Mouse (Mus musculus) lung, embryonic 14.5 days (tissue): ENCODE measurements around the gene Tead1. TPM values are rescaled to one million over a fixed set of nuclear protein-coding genes. Genes with fewer than 3 reads are reported as not detected.

Source experiments
- ATAC-seq: fragments of 200-750 bp; cut with Nextera tagmentation; 2 replicates; pipeline ENCODE4 v1.8.0; 2017; ENCODE audit warnings: mild to moderate bottlenecking, moderate TSS enrichment, moderate library complexity; ENCODE audit not compliant: insufficient read depth
- DNase-seq: peaks from one replicate; pipeline ENCODE4 v3.0.0-alpha.2; 2015
- H3K27ac ChIP-seq: fragments of 300-500 bp; sonication (generic); 2 replicates; pipeline ENCODE4 v1.5.1; 2014; ENCODE audit warnings: low read depth, mild to moderate bottlenecking, moderate library complexity
- H3K27me3 ChIP-seq: fragments of 300-500 bp; sonication (generic); 2 replicates; pipeline ENCODE4 v1.6.1; 2014; ENCODE audit warnings: low read length, control low read depth; ENCODE audit not compliant: insufficient read depth
- H3K36me3 ChIP-seq: fragments of 300-500 bp; sonication (generic); 2 replicates; pipeline ENCODE4 v1.6.1; 2014; ENCODE audit warnings: control low read depth; ENCODE audit not compliant: insufficient read depth
- H3K4me1 ChIP-seq: fragments of 300-500 bp; sonication (generic); 2 replicates; pipeline ENCODE4 v1.6.1; 2014; ENCODE audit warnings: antibody characterized with exemption, control low read depth; ENCODE audit not compliant: insufficient read depth
- H3K4me2 ChIP-seq: fragments of 300-500 bp; sonication (generic); 2 replicates; pipeline ENCODE4 v1.6.1; 2014; ENCODE audit warnings: mild to moderate bottlenecking
- H3K4me3 ChIP-seq: fragments of 300-500 bp; sonication (generic); 2 replicates; pipeline ENCODE4 v1.5.1; 2014; ENCODE audit warnings: low read depth, low read length
- H3K9ac ChIP-seq: fragments of 300-500 bp; sonication (generic); 2 replicates; pipeline ENCODE4 v1.6.1; 2014
- H3K9me3 ChIP-seq: fragments of 300-500 bp; sonication (generic); 2 replicates; pipeline ENCODE4 v1.6.1; 2016; ENCODE audit warnings: low read depth, low read length, control low read depth
- CTCF ChIP-seq: IDR thresholded peaks from 2 replicates; pipeline ENCODE4 v1.5.1; 2016; ENCODE audit warnings: antibody characterized with exemption, low read depth
- WGBS: fragments of 180-500 bp; shearing (Covaris S2); extraction: QIAGEN DNeasy Blood & Tissue Kit; methylation state at CpG from one replicate; pipeline ENCODE4 v1.1.7; 2014; 5-methylcytosine and 5-hydroxymethylcytosine counted together
- polyA plus RNA-seq: library from polyadenylated mRNA; unstranded; fragments of >200 nt; fragmentation: Nextera tagmentation; extraction: Ambion mirVana; gene quantifications from 2 replicates; pipeline ENCODE4 v1.2.1, GENCODE M21; 2014

Gene Tead1
- polyA plus RNA-seq, 1 experiment from 2014 or later = 27.6 TPM

DNA sequence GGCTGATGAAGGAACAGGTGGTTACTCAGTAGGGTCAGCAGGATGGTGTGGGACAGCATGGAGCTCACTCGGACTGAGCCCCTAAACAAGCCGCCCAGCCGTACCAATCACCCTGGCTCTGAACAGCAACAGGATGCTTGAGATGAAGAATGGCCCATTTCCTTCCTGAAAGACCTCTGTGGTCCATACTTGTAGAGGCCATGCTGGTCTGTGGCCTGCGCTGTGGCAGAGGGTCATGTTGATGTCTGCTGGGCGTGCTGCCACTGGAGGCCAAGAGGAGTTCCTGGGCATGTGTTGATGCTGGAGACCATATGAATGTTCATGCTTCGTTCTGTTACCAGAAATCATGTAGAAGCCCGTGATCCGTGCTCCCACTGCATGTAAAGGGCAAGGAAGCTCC is 258.0 kb downstream of the Tead1 start:
- H3K4me2 ChIP-seq = no peak overlapping the region
- WGBS = 83% methylated on average over 8 of the region's 8 CpGs
- H3K9me3 ChIP-seq = no peaks in the 10 kb centered on the region
- DNase-seq = no peak
- no peaks in the 10 kb centered on the region for H3K27me3 ChIP-seq
- H3K27ac ChIP-seq = no peak overlapping the region
- no peak overlapping the region for H3K4me3 ChIP-seq
- H3K9ac ChIP-seq = no peak overlapping the region
- TF ChIP-seq CTCF = no peak
- H3K4me1 ChIP-seq = no peaks in the 10 kb centered on the region
- no peaks in the 10 kb centered on the region for H3K36me3 ChIP-seq
- no peak for ATAC-seq

DNA sequence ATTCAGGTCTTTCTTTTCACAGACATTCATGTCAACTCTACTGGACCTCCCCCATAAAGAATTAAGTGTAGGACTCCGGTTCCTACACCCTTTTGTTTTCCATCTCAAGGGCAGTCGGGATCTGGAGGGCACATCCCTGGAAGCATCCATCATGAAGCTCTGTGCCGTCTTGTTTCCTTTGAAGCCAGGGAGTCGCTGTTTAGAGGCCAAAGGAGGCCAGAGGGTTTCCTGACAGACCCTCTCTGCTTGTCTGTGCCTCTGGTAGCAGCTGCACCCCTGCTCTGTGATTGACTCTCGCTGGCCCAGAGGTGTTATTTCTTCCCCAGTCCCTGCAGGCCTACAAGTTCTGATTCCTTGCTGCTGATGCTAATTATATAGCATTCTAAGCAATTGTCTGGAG is 259.8 kb downstream of the Tead1 start:
- no peak for DNase-seq
- no peaks in the 10 kb centered on the region for H3K36me3 ChIP-seq
- no peak overlapping the region for H3K4me2 ChIP-seq
- no peak overlapping the region for H3K9ac ChIP-seq
- no peak for ATAC-seq
- 18% methylated on average over 5 of the region's 5 CpGs for WGBS
- TF ChIP-seq CTCF = no peak
- no peaks in the 10 kb centered on the region for H3K4me1 ChIP-seq
- H3K27ac ChIP-seq = no peak overlapping the region
- no peaks in the 10 kb centered on the region for H3K9me3 ChIP-seq
- H3K27me3 ChIP-seq = no peaks in the 10 kb centered on the region
- no peak overlapping the region for H3K4me3 ChIP-seq

DNA sequence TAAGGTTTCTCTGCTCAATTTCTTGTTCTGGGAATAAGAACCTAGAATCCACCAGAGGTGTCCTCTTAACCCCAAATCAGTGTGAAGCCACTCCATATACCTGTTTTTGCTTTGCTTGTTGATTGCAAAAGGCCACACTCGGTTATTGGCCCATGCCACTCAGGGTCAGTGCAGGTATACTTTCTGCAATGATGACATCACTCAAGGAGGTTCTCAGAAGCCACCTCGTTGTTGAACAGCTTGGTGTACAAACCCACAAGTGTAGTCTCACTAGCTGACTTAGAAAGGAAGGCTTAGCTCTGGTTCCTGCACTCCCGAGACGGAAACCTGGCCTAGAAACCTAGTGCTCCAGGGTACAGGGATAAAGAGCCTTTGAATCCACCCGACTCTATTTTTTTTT is 263.4 kb downstream of the Tead1 start:
- Histone ChIP-seq H3K4me3 (no peak overlapping the region), H3K27ac (no peak overlapping the region), H3K9ac (no peak overlapping the region), H3K4me1 (no peaks in the 10 kb centered on the region), H3K4me2 (no peak overlapping the region), H3K27me3 (no peaks in the 10 kb centered on the region), H3K9me3 (no peaks in the 10 kb centered on the region), H3K36me3 (no peaks in the 10 kb centered on the region)
- TF ChIP-seq CTCF = no peak
- no peak for ATAC-seq
- WGBS = 59% methylated on average over 5 of the region's 5 CpGs
- DNase-seq = no peak

DNA sequence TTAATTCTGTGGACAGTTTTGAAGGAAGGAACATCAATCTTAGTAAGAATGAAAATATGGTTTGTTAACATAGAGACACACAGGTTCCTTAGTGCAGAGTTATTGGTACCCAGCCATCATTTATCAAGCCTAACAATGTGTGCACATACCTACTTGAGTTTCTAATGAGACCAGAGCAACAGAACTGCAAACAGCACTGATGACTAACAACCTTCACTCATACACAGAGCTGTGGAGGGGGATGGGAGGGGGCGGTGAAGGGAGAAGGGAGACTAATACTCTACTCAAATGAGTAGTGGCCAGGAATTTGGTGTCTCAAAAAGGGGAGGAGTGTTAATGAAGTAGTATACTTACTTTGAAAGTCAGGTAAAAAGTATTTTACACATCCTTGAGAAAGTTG is 263.9 kb downstream of the Tead1 start:
- H3K4me1 ChIP-seq = no peaks in the 10 kb centered on the region
- H3K4me2 ChIP-seq = no peak overlapping the region
- no peak overlapping the region for H3K9ac ChIP-seq
- no peak overlapping the region for H3K27ac ChIP-seq
- H3K4me3 ChIP-seq = no peak overlapping the region
- 78% methylated on average over 1 of the region's 1 CpGs for WGBS
- ATAC-seq (no peak), DNase-seq (no peak)
- H3K9me3 ChIP-seq = no peaks in the 10 kb centered on the region
- TF ChIP-seq CTCF = no peak
- no peaks in the 10 kb centered on the region for H3K36me3 ChIP-seq
- H3K27me3 ChIP-seq = no peaks in the 10 kb centered on the region

DNA sequence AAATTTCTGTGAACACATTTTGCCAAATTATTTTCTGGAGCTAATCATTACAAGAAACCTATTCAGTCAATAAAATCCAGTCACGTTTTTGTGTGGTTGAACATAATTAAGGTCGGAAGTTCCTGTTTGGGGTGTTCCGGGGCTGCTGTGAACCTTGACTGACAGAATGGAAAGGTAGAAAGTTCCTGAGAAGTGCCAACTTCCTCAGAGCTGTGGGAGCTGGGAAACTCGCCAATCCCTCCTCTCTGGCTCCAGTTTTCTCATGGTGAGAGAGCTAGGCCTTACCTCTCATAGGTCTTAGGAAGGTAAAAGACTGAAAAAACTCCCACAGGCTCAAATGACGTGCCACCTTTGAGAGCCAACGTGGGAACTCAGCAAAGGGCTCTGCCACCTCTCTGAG is 267.6 kb downstream of the Tead1 start:
- WGBS = 49% methylated on average over 6 of the region's 6 CpGs
- DNase-seq (no peak), ATAC-seq (no peak)
- Histone ChIP-seq H3K27ac (no peak overlapping the region), H3K9ac (no peak overlapping the region), H3K36me3 (no peaks in the 10 kb centered on the region), H3K27me3 (no peaks in the 10 kb centered on the region), H3K4me3 (no peak overlapping the region), H3K4me2 (no peak overlapping the region), H3K9me3 (no peaks in the 10 kb centered on the region), H3K4me1 (peaks cover 7% of the 10 kb centered on the region)
- TF ChIP-seq CTCF = no peak

DNA sequence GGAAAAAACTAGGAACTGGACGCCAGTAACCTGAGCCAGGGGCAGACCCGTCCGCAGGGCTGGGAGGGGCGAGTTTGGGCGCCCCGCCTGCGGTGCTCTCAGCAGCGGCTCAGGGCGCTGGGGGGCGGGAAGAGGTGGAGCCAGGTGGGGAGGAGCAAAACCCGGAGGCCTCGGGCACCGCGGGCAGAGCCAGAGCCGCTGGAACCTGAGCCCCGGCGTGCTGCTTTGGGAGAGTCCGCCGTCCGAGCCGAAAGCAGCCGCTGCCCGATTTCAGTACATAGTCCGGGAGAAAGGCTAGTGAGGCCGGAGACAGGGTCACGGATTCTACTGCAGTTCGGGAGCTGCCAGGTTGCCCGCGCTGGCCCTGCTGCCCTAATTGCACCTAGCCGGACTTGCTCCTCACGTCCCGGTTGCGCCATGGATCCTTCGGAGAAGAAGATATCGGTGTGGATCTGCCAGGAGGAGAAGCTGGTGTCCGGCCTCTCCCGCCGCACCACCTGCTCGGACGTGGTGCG is 274.7 kb downstream of the Tead1 start, which contains the start of gene Rassf10:
Gene Rassf10, plus strand, starts transcription at position 186 of the 515 bp plus-strand sequence.
- Histone ChIP-seq H3K9ac (peak within 1 kb of the TSS; percentile 64), H3K4me3 (peak within 1 kb of the TSS; percentile 57), H3K4me1 (peaks cover 11% of the 10 kb centered on the region), H3K27me3 (peaks cover 30% of the 10 kb centered on the region), H3K4me2 (peak within 1 kb of the TSS; percentile 76), H3K36me3 (0 out of 2 replicates have a peak, but pooled peaks cover 4% of the 10 kb centered on the region), H3K9me3 (no peaks in the 10 kb centered on the region), H3K27ac (peak within 1 kb of the TSS; percentile 69)
- peak; percentile 90 for DNase-seq
- no peak for TF ChIP-seq CTCF
- peak; percentile 92 for ATAC-seq
- WGBS = under 1% methylated on average over 41 of the region's 41 CpGs

DNA sequence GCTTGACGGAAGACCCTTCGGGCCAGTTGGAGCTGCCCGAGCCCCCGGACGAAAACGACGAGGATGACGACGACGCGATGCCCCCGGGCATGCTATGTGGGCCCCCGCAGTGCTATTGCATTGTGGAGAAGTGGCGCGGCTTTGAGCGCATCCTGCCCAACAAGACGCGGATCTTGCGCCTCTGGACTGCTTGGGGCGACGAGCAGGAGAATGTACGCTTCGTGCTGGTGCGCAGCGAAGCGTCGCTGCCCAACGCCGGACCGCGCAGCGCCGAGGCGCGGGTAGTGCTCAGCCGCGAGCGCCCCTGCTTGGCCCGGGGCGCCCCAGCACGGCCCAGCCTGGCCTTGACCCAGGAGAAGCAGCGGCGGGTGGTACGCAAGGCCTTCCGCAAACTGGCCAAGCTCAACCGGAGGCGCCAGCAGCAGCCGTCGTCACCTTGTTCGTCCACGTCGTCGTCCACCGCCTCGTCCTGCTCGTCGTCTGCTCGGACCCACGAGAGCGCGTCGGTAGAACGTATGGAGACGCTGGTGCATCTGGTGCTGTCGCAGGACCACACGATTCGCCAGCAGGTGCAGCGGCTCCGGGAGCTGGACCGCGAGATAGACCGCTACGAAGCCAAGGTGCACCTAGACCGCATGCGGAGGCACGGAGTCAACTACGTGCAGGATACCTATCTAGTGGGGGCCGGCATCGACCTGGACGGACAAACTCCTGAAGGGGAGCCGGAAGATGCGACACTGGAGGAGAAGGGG is 275.4 kb downstream of the Tead1 start:
- H3K4me1 ChIP-seq = peaks cover 5% of the 10 kb centered on the region; the same call in 1 of the 2 replicates
- H3K9ac ChIP-seq = peak overlapping the region; percentile 64
- peak overlapping the region; percentile 69 for H3K27ac ChIP-seq
- peaks cover 30% of the 10 kb centered on the region for H3K27me3 ChIP-seq
- H3K9me3 ChIP-seq = no peaks in the 10 kb centered on the region
- ATAC-seq = peak; percentile 14
- peak overlapping the region; percentile 76 for H3K4me2 ChIP-seq
- peak overlapping the region; percentile 57 for H3K4me3 ChIP-seq
- peak; percentile 50 for DNase-seq
- under 1% methylated on average over 82 of the region's 82 CpGs for WGBS
- H3K36me3 ChIP-seq = 0 out of 2 replicates have a peak, but pooled peaks cover 4% of the 10 kb centered on the region
- TF ChIP-seq CTCF = no peak
